Mouse (Mus musculus): ENCODE data around the gene Impdh2. TPM values are rescaled to one million over a fixed set of nuclear protein-coding genes. Genes with fewer than 3 reads are reported as not detected.

Impdh2 gene
- polyA plus RNA-seq, 1 experiment: 39.0 TPM

DNA sequence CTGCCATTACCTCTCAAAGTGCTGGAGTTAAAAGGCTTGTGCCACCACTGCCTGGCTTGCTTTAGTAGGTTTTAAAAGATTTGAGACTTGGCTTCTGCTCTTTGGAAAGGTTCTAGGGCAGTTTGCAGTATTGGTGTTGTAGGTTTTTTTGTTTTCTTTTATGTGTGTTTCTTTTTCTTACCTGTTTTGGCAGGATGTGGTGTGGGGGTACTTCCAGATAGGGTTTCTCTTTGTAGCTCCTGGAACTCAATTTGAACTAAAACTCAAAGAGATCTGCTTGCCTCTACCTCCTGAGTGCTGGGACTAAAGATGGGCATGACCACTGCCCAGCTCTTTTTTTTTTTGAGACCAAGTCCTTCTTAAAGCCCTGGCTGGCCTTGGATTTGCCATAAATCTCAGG lies 19.2 kb upstream of the Impdh2 start:
- Histone ChIP-seq H3K36me3 (replicated peaks; ENCODE audit: low read length) (peaks cover 93% of the 10 kb centered on the region), H3K9me3 (no peaks in the 10 kb centered on the region), H3K27me3 (replicated peaks) (no peaks in the 10 kb centered on the region), H3K4me1 (peaks cover 7% of the 10 kb centered on the region; the same call in 1 of the 2 replicates), H3K4me3 (replicated peaks) (no peak overlapping the region)
- no peak for TF ChIP-seq GATA1 (IDR thresholded peaks at IDR 0.05; ENCODE audit: borderline replicate concordance, low read length)

DNA sequence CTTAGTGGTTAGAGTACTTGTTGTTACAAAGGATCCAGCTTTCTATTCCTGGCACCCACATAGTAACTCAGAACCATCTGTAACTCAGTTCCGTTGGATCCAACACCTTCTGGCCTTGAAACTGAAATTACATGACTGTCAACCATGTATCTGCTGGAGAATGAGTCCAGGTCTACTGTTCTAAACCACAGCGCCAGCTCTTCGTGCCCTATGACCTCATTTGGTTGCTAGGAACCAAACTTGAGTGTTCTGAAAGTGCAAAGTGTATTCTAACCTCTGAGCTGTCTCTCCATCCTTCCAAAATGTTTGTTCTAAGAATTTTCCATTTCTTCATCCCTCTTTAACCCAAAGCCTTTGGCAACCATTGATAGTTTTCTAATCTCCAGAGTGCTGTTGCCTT lies 14.1 kb upstream of the Impdh2 start:
- Histone ChIP-seq H3K9me3 (no peaks in the 10 kb centered on the region), H3K36me3 (replicated peaks; ENCODE audit: low read length) (peaks cover 93% of the 10 kb centered on the region)
- TF ChIP-seq GATA1 (IDR thresholded peaks at IDR 0.05; ENCODE audit: borderline replicate concordance, low read length) (no peak), FLI1 (IDR thresholded peaks at IDR 0.05; ENCODE audit: low read length) (no peak)

DNA sequence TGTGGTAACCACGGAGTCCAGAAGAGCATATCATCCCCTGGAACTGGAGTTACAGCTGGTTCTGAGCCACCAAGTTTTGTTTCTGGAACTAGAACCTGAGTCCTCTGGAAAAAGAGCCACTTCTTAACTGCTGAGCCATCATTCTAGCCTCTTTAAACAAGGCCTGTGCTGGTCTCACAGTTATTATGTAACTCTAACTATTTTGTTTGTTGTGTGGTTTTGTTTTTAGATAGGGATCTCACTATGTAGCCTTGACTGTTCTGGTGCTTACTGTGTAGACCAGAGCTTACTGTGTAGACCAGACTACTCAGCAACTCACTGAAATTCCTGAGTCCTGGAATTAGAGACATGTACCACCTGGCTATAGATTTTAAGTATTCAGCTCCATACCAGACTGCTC lies 13.2 kb upstream of the Impdh2 start:
- Histone ChIP-seq H3K36me3 (replicated peaks; ENCODE audit: low read length) (peaks cover 93% of the 10 kb centered on the region), H3K4me3 (replicated peaks) (no peak overlapping the region), H3K27me3 (replicated peaks) (no peaks in the 10 kb centered on the region), H3K4me1 (no peaks in the 10 kb centered on the region), H3K9me3 (no peaks in the 10 kb centered on the region)
- TF ChIP-seq GATA1 (IDR thresholded peaks at IDR 0.05; ENCODE audit: borderline replicate concordance, low read length) (no peak), FLI1 (IDR thresholded peaks at IDR 0.05; ENCODE audit: low read length) (no peak)

More for the DNA sequence above, 14.1 kb upstream of the Impdh2 start:
- Histone ChIP-seq H3K27me3 (replicated peaks) (no peaks in the 10 kb centered on the region), H3K4me3 (replicated peaks) (no peak overlapping the region), H3K4me1 (no peaks in the 10 kb centered on the region)

DNA sequence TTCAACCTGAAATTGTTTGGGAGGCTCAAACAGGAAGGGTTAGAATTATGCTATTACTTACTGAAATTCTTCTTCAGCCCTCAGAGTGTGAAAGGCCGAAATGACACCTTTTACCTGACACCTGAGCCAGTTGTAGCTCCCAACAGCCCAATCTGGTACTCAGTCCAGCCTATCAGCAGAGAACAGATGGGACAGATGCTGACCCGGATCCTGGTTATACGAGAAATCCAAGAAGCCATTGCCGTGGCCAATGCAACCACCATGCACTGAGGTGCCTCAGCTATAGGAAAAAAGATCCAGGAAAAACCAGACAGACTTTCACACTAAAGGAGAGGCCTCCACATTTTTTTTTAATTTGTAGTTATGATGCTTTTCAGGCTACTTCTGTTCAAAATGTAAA lies 917 bp upstream of the Impdh2 start:
- Histone ChIP-seq H3K9me3 (no peaks in the 10 kb centered on the region), H3K4me1 (peaks cover 58% of the 10 kb centered on the region), H3K27me3 (replicated peaks) (no peaks in the 10 kb centered on the region), H3K36me3 (replicated peaks; ENCODE audit: low read length) (peaks cover 83% of the 10 kb centered on the region), H3K4me3 (replicated peaks) (no peak overlapping the region)
- TF ChIP-seq GATA1 (IDR thresholded peaks at IDR 0.05; ENCODE audit: borderline replicate concordance, low read length) (no peak), FLI1 (IDR thresholded peaks at IDR 0.05; ENCODE audit: low read length) (no peak)

DNA sequence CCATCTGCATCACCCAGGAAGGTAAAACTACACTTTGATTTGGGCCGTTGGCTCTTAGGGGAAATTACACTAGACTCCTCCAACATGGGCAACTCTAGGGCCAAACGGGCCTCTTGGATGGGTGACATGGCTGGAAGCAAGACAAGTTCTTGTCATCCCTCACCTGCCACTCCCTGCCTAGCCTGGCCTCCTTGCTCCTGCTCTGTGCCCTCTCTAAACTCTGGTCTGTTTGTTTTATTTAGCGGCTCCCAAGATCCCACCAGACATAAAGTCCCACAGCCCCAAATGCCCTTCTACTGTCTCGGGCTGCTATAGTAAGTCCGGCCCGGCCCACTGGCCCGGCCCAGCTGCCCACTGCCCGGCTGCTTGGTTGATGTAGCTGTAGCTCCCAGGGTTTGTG lies 3.6 kb downstream of the Impdh2 start:
- TF ChIP-seq FLI1 (IDR thresholded peaks at IDR 0.05; ENCODE audit: low read length) (no peak), GATA1 (IDR thresholded peaks at IDR 0.05; ENCODE audit: borderline replicate concordance, low read length) (no peak)
- H3K36me3 ChIP-seq (replicated peaks; ENCODE audit: low read length): peaks cover 61% of the 10 kb centered on the region
- no peak overlapping the region for H3K4me3 ChIP-seq (replicated peaks)
- no peaks in the 10 kb centered on the region for H3K27me3 ChIP-seq (replicated peaks)
- H3K9me3 ChIP-seq: no peaks in the 10 kb centered on the region
- H3K4me1 ChIP-seq: peaks cover 78% of the 10 kb centered on the region

DNA sequence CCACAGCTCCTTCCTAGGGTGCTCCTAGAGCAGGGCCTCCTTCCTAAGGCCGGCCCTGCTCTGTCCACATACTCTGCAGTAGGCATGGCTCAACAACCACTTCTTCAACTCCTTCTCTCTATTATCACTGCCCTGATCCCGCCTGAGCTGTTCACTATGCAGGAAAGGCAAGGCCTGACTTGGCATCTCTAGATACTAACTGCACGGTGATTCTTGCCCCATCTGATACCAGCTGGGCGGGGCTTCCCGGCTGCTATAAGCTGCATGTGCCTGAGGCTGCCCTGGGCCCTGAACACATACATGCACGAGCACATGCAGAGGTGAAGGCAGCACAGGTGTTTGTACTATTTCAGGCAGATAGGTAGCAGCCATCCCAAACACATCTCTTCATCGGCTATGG lies 4.0 kb downstream of the Impdh2 start:
- H3K9me3 ChIP-seq: no peaks in the 10 kb centered on the region
- TF ChIP-seq GATA1 (IDR thresholded peaks at IDR 0.05; ENCODE audit: borderline replicate concordance, low read length): no peak
- TF ChIP-seq FLI1 (IDR thresholded peaks at IDR 0.05; ENCODE audit: low read length): no peak
- no peaks in the 10 kb centered on the region for H3K27me3 ChIP-seq (replicated peaks)
- no peak overlapping the region for H3K4me3 ChIP-seq (replicated peaks)
- peaks cover 78% of the 10 kb centered on the region for H3K4me1 ChIP-seq
- peaks cover 56% of the 10 kb centered on the region for H3K36me3 ChIP-seq (replicated peaks; ENCODE audit: low read length)

DNA sequence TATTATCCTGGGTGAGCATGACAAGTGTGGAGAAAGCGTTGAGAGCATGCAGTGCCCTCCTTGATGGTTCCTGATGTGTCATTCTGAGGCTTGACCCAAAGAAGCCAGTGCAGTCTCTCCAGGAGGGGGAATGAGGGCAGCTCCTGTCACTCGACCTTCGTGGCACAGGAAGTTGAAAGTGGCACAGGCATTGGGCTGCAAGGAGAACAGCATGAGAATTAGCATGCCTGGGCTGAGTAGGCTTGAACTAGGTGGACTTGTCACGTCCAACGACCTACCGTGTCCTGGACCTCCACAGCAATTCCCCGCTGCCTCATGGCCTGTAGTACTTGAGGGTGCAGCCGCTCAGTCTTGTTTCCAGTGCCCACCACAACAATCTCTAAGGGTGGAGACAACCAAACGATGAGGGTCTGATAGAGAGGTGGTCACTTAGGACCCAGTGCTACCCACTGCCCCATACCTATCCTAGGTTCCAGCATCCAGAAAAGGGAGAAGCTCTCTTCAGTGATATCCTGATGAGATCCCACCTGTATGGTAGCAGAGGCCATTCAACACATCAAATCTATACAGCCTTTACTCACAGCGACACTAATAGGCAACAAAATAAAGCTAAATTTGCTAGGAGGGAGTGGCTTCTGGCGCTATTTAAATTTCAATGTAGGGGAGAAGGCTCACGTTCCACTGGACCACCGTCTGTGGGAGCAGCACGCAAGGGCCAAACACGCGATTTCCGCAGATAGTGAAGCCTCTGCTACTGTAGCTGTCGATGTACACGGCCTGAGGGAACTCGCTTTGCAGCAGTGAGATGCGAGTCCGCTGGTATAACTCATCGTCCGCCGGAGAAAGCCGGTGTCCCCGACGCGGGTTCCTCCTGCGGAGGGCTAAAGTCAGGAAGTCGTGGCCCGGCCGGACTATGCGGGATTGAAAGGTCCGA lies 6.1 kb downstream of the Impdh2 start:
- peaks cover 79% of the 10 kb centered on the region for H3K4me1 ChIP-seq
- no peaks in the 10 kb centered on the region for H3K9me3 ChIP-seq
- H3K4me3 ChIP-seq (replicated peaks): peak overlapping the region; percentile 99
- H3K27me3 ChIP-seq (replicated peaks): no peaks in the 10 kb centered on the region
- H3K36me3 ChIP-seq (replicated peaks; ENCODE audit: low read length): peaks cover 56% of the 10 kb centered on the region
- 0 out of 2 replicates have a peak, but pooled peaks have one; percentile 16 for TF ChIP-seq FLI1 (IDR thresholded peaks at IDR 0.05; ENCODE audit: low read length)
- TF ChIP-seq GATA1 (IDR thresholded peaks at IDR 0.05; ENCODE audit: borderline replicate concordance, low read length): no peak

DNA sequence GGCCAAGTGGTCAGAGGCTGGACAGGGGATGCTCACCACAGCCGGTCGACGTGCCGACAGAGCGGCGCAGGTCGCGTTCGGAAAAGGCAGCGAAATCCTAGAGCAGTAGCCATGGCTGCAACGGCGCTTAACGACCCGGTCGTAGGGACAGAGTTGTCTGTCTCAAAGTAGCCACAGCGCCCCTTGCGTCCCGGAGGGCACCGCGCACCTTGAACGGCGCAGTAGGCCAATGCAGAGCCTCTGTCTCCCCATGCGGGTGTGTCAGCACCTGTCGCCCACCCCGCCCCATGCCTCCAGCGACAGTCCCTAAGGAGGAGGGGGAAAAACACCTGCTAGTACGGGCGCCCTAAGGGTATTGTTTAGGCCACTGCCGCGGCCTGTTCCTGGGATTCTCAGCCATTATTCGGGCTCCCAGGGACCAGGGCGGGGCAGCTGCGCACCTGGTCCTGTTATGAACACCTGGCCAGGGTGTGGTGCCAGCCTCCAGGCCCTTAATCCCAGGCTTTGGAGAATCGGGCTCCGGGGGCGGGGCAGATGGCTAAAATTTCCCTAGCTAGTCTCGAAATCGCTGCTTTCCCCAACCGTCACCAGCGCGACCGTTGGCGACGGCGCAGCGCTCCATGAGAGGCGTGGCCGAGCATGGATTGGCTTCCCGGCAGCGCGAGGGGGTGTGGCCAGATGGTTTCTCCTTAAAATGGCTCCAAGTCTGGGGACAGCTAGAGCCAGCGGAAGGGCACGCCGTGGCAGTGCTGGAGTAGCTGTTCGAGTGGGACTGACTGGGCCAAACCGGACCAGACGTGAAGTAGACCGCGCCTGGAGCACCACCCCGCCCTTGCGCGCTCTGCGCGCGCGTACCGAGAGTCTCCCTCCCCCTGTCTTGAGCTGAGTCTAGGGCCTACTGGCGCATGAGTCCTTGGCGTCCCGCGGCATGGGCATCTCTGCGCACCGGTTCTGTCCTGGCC lies 7.0 kb downstream of the Impdh2 start, which contains the start of gene Ndufaf3:
Gene Ndufaf3, minus strand, starts transcription at position 620 of the 962 bp plus-strand sequence.
- Histone ChIP-seq H3K4me1 (peaks cover 79% of the 10 kb centered on the region), H3K36me3 (replicated peaks; ENCODE audit: low read length) (peaks cover 56% of the 10 kb centered on the region), H3K27me3 (replicated peaks) (no peaks in the 10 kb centered on the region), H3K9me3 (no peaks in the 10 kb centered on the region), H3K4me3 (replicated peaks) (peak within 1 kb of the TSS; percentile 99)
- TF ChIP-seq GATA1 (IDR thresholded peaks at IDR 0.05; ENCODE audit: borderline replicate concordance, low read length) (no peak), FLI1 (IDR thresholded peaks at IDR 0.05; ENCODE audit: low read length) (no peak)

DNA sequence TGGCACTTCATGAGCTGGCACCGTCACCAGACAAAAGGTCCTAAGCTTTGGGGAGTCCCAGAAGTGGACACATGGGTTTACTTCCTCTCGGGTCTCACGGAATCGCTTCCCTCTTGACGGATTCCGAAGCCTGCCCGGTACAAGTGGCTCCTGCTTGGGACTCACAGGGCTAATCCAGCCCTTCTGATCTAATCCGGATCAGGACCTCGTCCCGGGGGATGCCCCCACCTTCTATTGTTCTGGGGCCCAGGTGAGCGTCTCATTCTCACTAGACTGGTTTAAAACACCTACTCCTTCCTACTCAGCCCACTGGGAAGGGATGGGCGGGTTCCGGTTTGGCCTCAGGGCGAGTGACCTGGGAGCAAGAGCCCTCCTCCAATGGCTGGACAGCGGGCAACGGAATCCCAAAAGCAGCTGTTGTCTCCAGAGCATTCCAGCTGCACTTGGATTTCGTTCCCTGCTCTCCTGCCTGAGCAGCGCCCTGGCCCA lies 7.9 kb downstream of the Impdh2 start:
- Histone ChIP-seq H3K36me3 (replicated peaks; ENCODE audit: low read length) (peaks cover 57% of the 10 kb centered on the region), H3K4me1 (peaks cover 81% of the 10 kb centered on the region), H3K4me3 (replicated peaks) (peak overlapping the region; percentile 99), H3K9me3 (no peaks in the 10 kb centered on the region), H3K27me3 (replicated peaks) (no peaks in the 10 kb centered on the region)
- TF ChIP-seq FLI1 (IDR thresholded peaks at IDR 0.05; ENCODE audit: low read length) (no peak), GATA1 (IDR thresholded peaks at IDR 0.05; ENCODE audit: borderline replicate concordance, low read length) (no peak)

Measured in megakaryocyte, embryonic 14.5 days (primary cell).